Mouse (Mus musculus) heart, embryonic 14.5 days (tissue): ENCODE results near the gene Ddit4. TPM values are rescaled to one million over a fixed set of nuclear protein-coding genes. Genes with fewer than 3 reads are reported as not detected.

Source experiments
- ATAC-seq: fragments of 200-750 bp; cut with Nextera tagmentation; 2 replicates; pipeline ENCODE4 v1.8.0; 2017; ENCODE audit warnings: low read depth, moderate TSS enrichment; ENCODE audit not compliant: insufficient number of reproducible peaks, insufficient read depth, low FRiP score
- H3K27ac ChIP-seq, 2 experiments: fragments of 200-500 bp in 1 of 2; fragments of 300-500 bp in 1 of 2; sonication (generic) in 1 of 2; replicated peaks in 1 of 2; 2 replicates each; pipeline ENCODE4 v1.5.1; 2012 to 2014; ENCODE audit warnings: low read depth in 2 of 2, low read length in 2 of 2, control low read depth in 1 of 2, mild to moderate bottlenecking in 1 of 2, mixed read lengths in 1 of 2; ENCODE audit not compliant: control insufficient read depth in 1 of 2, insufficient read depth in 1 of 2
- H3K27me3 ChIP-seq: fragments of 300-500 bp; sonication (generic); 2 replicates; pipeline ENCODE4 v1.6.1; 2014; ENCODE audit warnings: mild to moderate bottlenecking, low read length, control low read depth; ENCODE audit not compliant: control insufficient read depth, insufficient read depth
- H3K36me3 ChIP-seq: fragments of 300-500 bp; sonication (generic); 2 replicates; pipeline ENCODE4 v1.6.1; 2014; ENCODE audit warnings: mild to moderate bottlenecking, control low read depth, low read length, mixed read lengths; ENCODE audit not compliant: control insufficient read depth, insufficient read depth
- H3K4me1 ChIP-seq, 2 experiments: fragments of 200-500 bp in 1 of 2; fragments of 300-500 bp in 1 of 2; sonication (generic) in 1 of 2; 2 replicates each; pipeline ENCODE4 v1.6.1; 2012 to 2014; ENCODE audit warnings: low read length in 2 of 2, control low read depth in 1 of 2, mixed read lengths in 1 of 2; ENCODE audit not compliant: control insufficient read depth in 2 of 2, insufficient read depth in 2 of 2
- H3K4me2 ChIP-seq: fragments of 300-500 bp; sonication (generic); 2 replicates; pipeline ENCODE4 v1.6.1; 2014; ENCODE audit warnings: mild to moderate bottlenecking, low read length
- H3K4me3 ChIP-seq, 2 experiments: fragments of 200-500 bp in 1 of 2; fragments of 300-500 bp in 1 of 2; sonication (generic) in 1 of 2; 2 replicates each; pipeline ENCODE4 v1.5.1; 2012 to 2014; ENCODE audit warnings: low read length in 2 of 2, mild to moderate bottlenecking in 2 of 2, control low read depth in 1 of 2, low read depth in 1 of 2, moderate library complexity in 1 of 2; ENCODE audit not compliant: control insufficient read depth in 1 of 2, insufficient read depth in 1 of 2
- H3K9ac ChIP-seq: fragments of 300-500 bp; sonication (generic); 2 replicates; pipeline ENCODE4 v1.6.1; 2014; ENCODE audit warnings: mild to moderate bottlenecking, low read length
- H3K9me3 ChIP-seq: fragments of 300-500 bp; sonication (generic); 2 replicates; pipeline ENCODE4 v1.6.1; 2016; ENCODE audit warnings: low read length, control low read depth; ENCODE audit not compliant: control insufficient read depth
- WGBS: fragments of 180-500 bp; shearing (Covaris S2); extraction: QIAGEN DNeasy Blood & Tissue Kit; methylation state at CpG from one replicate; pipeline ENCODE4 v1.1.7; 2014; 5-methylcytosine and 5-hydroxymethylcytosine counted together
- polyA plus RNA-seq: library from polyadenylated mRNA; unstranded; fragments of >200 nt; fragmentation: Nextera tagmentation; extraction: Ambion mirVana; gene quantifications from 2 replicates; pipeline ENCODE4 v1.2.1, GENCODE M21; 2014

Gene Ddit4
- polyA plus RNA-seq, 1 experiment from 2014 or later: 2.4 TPM

DNA sequence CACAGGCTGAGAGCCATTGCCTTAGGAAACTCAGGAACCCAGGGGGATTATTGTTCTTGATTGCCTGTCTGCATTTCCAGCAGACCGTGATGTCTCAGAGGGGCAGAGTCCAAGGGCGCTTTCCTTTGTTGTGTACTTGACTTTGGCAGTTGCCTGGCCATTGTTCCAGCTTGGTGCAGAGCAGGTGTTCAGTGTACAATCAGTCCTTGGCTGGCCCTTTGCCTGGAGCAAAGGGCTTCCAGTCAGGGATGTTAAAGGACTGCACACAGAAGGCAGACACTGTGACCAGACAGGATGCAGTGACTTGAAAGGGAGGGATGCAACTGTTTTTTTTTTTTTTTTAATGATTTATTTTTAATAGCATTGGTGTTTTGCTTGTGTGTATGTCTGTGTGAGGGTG, 20.9 kb upstream of the Ddit4 start:
- no peaks in the 10 kb centered on the region for H3K9me3 ChIP-seq
- H3K4me2 ChIP-seq: no peak overlapping the region
- H3K4me3 ChIP-seq: no peak overlapping the region
- 0 out of 4 replicates have a peak overlapping the region, but pooled peaks of 1 of the 2 experiments have one; percentile 27 for H3K27ac ChIP-seq
- peaks cover 28 to 44% of the 10 kb centered on the region in 2 experiments for H3K4me1 ChIP-seq
- no peaks in the 10 kb centered on the region for H3K27me3 ChIP-seq
- WGBS: 50% methylated on average over 2 of the region's 2 CpGs
- no peaks in the 10 kb centered on the region for H3K36me3 ChIP-seq
- ATAC-seq: no peak
- H3K9ac ChIP-seq: no peak overlapping the region

DNA sequence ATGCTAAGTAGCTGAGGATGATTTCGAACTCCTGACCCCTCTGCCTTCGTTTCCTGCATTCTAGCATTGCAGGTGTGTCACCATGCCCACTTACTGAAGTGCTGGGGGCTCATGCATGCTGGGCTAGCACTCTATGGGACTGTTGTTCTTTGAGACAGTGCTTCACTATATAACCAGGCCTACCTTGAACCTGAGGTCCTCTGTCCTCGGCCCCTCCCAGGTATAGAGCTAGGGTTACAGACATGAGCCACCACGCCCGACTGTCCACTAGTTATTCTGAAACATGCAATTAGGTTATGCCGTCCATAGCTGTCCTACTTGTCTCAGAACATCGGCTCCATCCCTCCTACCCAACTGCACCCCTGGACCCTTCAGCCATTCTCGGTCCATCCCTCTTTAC, 20.2 kb upstream of the Ddit4 start:
- Histone ChIP-seq H3K9me3 (no peaks in the 10 kb centered on the region), H3K4me3 (no peak overlapping the region), H3K4me2 (no peak overlapping the region), H3K27ac (no peak overlapping the region), H3K9ac (no peak overlapping the region), H3K4me1 (peaks cover 27 to 47% of the 10 kb centered on the region in 2 experiments), H3K27me3 (no peaks in the 10 kb centered on the region), H3K36me3 (no peaks in the 10 kb centered on the region)
- no peak for ATAC-seq
- 93% methylated on average over 8 of the region's 8 CpGs for WGBS

- H3K36me3 ChIP-seq: no peaks in the 10 kb centered on the region
- peaks cover 33 to 51% of the 10 kb centered on the region in 2 experiments for H3K4me1 ChIP-seq
- no peaks in the 10 kb centered on the region for H3K9me3 ChIP-seq
- peak overlapping the region; percentile 84 for H3K9ac ChIP-seq
- H3K27ac ChIP-seq: peak overlapping the region; percentile 95 to 98
- H3K4me2 ChIP-seq: peak overlapping the region; percentile 86
- WGBS: 24% methylated on average over 6 of the region's 6 CpGs
- ATAC-seq: no peak
- H3K4me3 ChIP-seq: peak overlapping the region; percentile 49 to 60
- no peaks in the 10 kb centered on the region for H3K27me3 ChIP-seq
These were observed 18.9 kb upstream of the Ddit4 start for GRCm38 (mm10) chr10:59970450-59971062.

DNA sequence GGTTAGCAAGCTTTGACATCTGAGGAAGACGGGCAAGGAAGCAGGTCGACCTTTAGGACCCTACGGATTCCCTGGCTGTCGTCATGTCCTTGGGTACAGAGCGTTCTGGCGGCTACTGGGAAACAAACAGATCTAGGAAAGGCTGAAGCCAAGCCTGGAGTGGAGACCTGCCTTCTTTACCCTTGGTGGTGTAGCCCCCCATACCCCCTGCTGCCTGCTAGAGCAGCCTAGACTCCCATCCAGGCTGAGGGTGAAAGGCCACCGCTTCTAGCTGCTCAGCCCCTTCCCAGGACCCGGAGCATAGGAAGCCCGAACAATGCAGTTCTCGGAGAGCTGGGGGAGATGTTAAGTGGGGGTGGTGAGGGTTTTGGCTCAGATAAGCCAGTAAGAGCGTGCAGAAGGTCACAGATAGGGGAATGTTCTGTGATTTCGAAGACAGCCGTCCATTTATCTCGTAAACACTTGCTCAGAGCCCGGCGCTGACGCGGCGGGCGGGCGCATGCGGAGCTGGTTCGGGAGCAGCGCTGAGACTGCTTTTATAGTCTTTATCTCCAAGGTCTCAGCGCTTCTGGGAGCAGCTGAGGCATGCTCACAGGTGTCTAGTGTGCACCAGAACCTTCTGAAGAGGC, 18.3 kb upstream of the Ddit4 start:
- H3K27me3 ChIP-seq: no peaks in the 10 kb centered on the region
- peak overlapping the region; percentile 49 to 60 for H3K4me3 ChIP-seq
- no peaks in the 10 kb centered on the region for H3K36me3 ChIP-seq
- 1% methylated on average over 25 of the region's 25 CpGs for WGBS
- peak overlapping the region; percentile 86 for H3K4me2 ChIP-seq
- H3K9me3 ChIP-seq: no peaks in the 10 kb centered on the region
- peak overlapping the region; percentile 95 to 98 for H3K27ac ChIP-seq
- peak; percentile 28 for ATAC-seq
- peaks cover 36 to 53% of the 10 kb centered on the region in 2 experiments for H3K4me1 ChIP-seq
- peak overlapping the region; percentile 84 for H3K9ac ChIP-seq

DNA sequence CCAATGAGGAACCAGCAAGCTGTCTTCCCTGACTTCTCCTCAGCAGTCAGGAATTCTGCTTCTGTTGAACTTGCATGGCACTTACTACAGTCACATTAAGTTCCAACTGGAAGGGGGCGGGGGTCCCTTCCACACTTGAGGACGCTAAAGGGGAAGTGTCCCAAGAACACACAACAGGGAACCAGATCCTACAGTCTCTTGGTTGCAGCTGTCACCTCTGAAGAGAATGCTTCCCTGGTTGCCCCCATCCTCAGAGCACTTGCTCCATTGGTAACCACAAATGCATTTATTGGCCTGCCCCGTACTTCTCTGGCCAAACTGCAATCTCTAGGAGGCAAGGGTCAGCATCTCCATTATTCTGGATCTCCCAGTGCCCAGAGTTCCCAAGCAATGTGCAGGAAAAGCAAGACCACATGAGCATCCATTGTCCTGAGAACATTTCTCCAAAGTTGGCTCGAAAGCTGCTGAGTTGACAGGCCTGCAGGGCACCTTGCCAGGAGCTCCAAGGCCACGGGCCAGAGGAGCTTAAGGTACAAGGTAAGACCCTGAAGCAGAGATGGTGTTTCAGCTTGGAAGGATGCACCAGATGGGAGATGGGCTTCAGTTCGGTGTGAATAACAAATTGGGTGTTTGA, 15.8 kb upstream of the Ddit4 start:
- no peaks in the 10 kb centered on the region for H3K27me3 ChIP-seq
- no peak overlapping the region for H3K9ac ChIP-seq
- H3K9me3 ChIP-seq: no peaks in the 10 kb centered on the region
- H3K4me2 ChIP-seq: no peak overlapping the region
- WGBS: 64% methylated on average over 6 of the region's 6 CpGs
- H3K4me1 ChIP-seq: peaks cover 31 to 47% of the 10 kb centered on the region in 2 experiments
- no peaks in the 10 kb centered on the region for H3K36me3 ChIP-seq
- no peak for ATAC-seq
- H3K27ac ChIP-seq: no peak overlapping the region
- H3K4me3 ChIP-seq: no peak overlapping the region

- Histone ChIP-seq H3K4me2 (no peak overlapping the region), H3K4me1 (peaks cover 31 to 47% of the 10 kb centered on the region in 2 experiments), H3K36me3 (no peaks in the 10 kb centered on the region), H3K27me3 (no peaks in the 10 kb centered on the region), H3K9ac (no peak overlapping the region), H3K9me3 (no peaks in the 10 kb centered on the region), H3K27ac (no peak overlapping the region), H3K4me3 (no peak overlapping the region)
- 94% methylated on average over 6 of the region's 6 CpGs for WGBS
- no peak for ATAC-seq
These were observed 15.1 kb upstream of the Ddit4 start for GRCm38 (mm10) chr10:59966743-59967142.

DNA sequence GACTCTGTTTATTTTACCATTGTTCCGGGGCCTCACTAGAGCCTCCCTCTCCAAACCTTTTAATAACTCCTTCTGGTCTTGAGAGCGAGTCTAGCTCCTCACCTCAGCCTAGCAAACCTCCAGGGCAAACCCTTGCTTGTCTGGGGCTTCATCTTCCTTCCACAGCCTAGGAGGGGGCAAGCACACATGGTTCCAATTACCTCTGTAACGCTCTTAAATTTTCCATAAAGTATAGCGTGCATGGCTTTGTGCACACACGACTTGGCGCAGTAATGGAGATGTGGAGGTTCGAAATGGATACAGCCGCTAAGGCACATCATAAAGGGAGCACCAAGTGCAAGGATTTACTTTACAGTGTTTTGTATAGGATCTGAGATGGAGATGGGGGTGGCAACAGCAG, 14.2 kb upstream of the Ddit4 start:
- H3K4me1 ChIP-seq: peaks cover 31 to 42% of the 10 kb centered on the region in 2 experiments
- no peaks in the 10 kb centered on the region for H3K27me3 ChIP-seq
- H3K9me3 ChIP-seq: no peaks in the 10 kb centered on the region
- H3K27ac ChIP-seq: peak overlapping the region; percentile 58 to 85
- no peak overlapping the region for H3K4me3 ChIP-seq
- peak overlapping the region; percentile 55; the same call in 1 of the 2 replicates for H3K9ac ChIP-seq
- H3K4me2 ChIP-seq: no peak overlapping the region
- 89% methylated on average over 8 of the region's 8 CpGs for WGBS
- ATAC-seq: no peak
- H3K36me3 ChIP-seq: no peaks in the 10 kb centered on the region
